Mouse (Mus musculus): ENCODE measurements around the gene Cstf2t.

- TF ChIP-seq CTCF (IDR thresholded peaks at IDR 0.05; ENCODE audit: low read depth) (peak; percentile 58), EP300 (IDR thresholded peaks at IDR 0.05; ENCODE audit: low read depth) (no peak)
These were observed 36.0 kb upstream of the Cstf2t start for GRCm38 (mm10) chr19:31046601-31047000.
